Mouse (Mus musculus) Patski (cell line): ENCODE data around the gene Lsm12. TPM values are rescaled to one million over a fixed set of nuclear protein-coding genes. Genes with fewer than 3 reads are reported as not detected.

Experiments
- ATAC-seq: fragments of 100-300 bp; one replicate; pipeline ENCODE4 v1.8.0; 2021
- CTCF ChIA-PET: fragments of 350-600 bp; sonication (Branson Sonifier 250); formaldehyde crosslinking; loops from one replicate; lab custom pipeline; 2022; ENCODE audit warnings: inconsistent platforms; lab: Charles Lee
- POLR2A ChIA-PET: fragments of 350-600 bp; sonication (Branson Sonifier 250); formaldehyde crosslinking; loops from one replicate; lab custom pipeline; 2022; ENCODE audit warnings: antibody characterized with exemption, inconsistent platforms; lab: Charles Lee
- DNase-seq: peaks from one replicate; pipeline ENCODE4 v3.0.0-alpha.2; 2011; ENCODE audit warnings: low read depth, low spot score
- H3K27me3 ChIP-seq: fragments of 371-371 bp; one replicate; pipeline ENCODE4 v1.5.1; 2021
- CTCF ChIP-seq: fragments of 100-300 bp; IDR thresholded peaks from one replicate; pipeline ENCODE4 v1.5.1; 2021
- in situ Hi-C: fragments of 300-500 bp; cut with MboI; formaldehyde crosslinking; loops from 3 replicates; pipeline ENCODE4 v1.11.1; 2018; ENCODE audit warnings: low pct_unique_long_range_greater_than_20kb, mixed read lengths
- polyA plus RNA-seq: library from polyadenylated mRNA; unstranded; gene quantifications from one replicate; pipeline ENCODE4 v1.2.3, GENCODE M21; 2021

Lsm12 gene
- polyA plus RNA-seq, 1 experiment from 2014 or later = 45.0 TPM

- H3K27me3 ChIP-seq = no peaks in the 10 kb centered on the region
- DNase-seq = no peak
- TF ChIP-seq CTCF = peak; percentile 74
- ChIA-PET CTCF (interaction anchor here (0.9 to 5.8 kb wide), 6 partner anchors 13 to 100 kb away, joined by 3 to 43 read pairs (median 4); partner anchors contain the start of genes Ppy and Tmem101), POLR2A (no interaction called here)
- no peak for ATAC-seq
- in situ Hi-C loops = no loop called here
Measured at GRCm38 (mm10) chr11:102140508-102140907, 44.6 kb downstream of the Lsm12 start.

DNA sequence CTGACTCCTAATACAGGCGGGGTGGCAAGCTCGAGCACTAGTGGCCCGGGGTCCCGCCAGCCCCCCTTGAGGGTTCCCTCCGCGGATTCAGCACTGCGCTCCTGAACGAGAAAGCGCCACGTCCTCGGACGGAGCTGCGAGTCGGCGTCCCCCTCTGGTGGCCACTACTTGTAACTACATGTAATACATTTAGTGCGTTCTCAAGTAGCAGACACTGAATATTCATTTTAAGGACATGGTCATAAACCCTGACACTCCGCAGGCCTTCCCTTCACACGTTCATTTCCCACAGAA lies 46.7 kb downstream of the Lsm12 start:
- peak; percentile 93 for TF ChIP-seq CTCF
- no peak for ATAC-seq
- DNase-seq = no peak
- in situ Hi-C loops = loop anchor here (5.0 kb wide), 2 partner anchors 36 to 71 kb away; partner anchors contain the start of gene Ppy
- CTCF ChIA-PET = interaction anchor here (0.7 to 5.8 kb wide), 11 partner anchors 11 to 147 kb away, joined by 3 to 43 read pairs (median 4); partner anchors contain the start of genes Ppy, Pyy and Tmem101
- H3K27me3 ChIP-seq = no peaks in the 10 kb centered on the region
- POLR2A ChIA-PET = interaction anchor here (1.8 kb wide), 1 partner anchor 18 kb away, joined by 4 read pairs; the partner anchor contains the start of gene Tmem101

GRCm38 (mm10) chr11:102137625-102138446 lies 47.3 kb downstream of the Lsm12 start:
- in situ Hi-C loops = loop anchor here (5.0 kb wide), 2 partner anchors 36 to 71 kb away; partner anchors contain the start of gene Ppy
- CTCF ChIA-PET = interaction anchor here (0.7 to 5.8 kb wide), 8 partner anchors 11 to 76 kb away, joined by 3 to 43 read pairs (median 4); partner anchors contain the start of genes Ppy, Pyy and Tmem101
- no peaks in the 10 kb centered on the region for H3K27me3 ChIP-seq
- DNase-seq (no peak), ATAC-seq (no peak)
- no peak for TF ChIP-seq CTCF
- POLR2A ChIA-PET = interaction anchor here (1.8 kb wide), 1 partner anchor 19 kb away, joined by 4 read pairs; the partner anchor contains the start of gene Tmem101

- CTCF ChIA-PET = interaction anchor here (1.2 to 2.1 kb wide), 3 partner anchors 32 to 44 kb away, joined by 3 to 6 read pairs (median 4); partner anchors contain the start of gene Ppy
- POLR2A ChIA-PET = interaction anchor here (0.6 kb wide), 1 partner anchor 297 kb away, joined by 4 read pairs; no protein-coding TSS in a partner anchor
- in situ Hi-C loops = no loop called here
- ATAC-seq (no peak), DNase-seq (no peak)
- H3K27me3 ChIP-seq = no peaks in the 10 kb centered on the region
- no peak for TF ChIP-seq CTCF
Measured at GRCm38 (mm10) chr11:102134516-102134915, 50.6 kb downstream of the Lsm12 start.

DNA sequence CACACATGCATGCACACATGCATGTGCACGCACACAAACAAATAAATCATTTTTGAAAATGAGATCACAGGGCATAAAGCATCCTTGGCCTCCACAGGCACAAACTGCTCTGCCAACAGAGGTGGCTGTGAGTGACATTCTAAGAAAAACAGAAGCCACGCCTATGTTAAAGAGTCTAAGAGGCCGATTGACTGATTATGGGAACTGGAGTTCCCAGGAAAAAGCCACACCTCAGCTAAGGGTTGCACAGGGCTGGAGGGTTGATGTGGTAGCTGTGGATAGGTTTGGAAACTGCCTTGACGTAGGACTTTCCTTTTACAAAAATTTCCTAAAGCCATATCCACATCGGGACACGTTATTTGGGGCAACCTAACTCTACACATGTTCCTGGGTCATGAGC lies 67.7 kb downstream of the Lsm12 start:
- in situ Hi-C loops = no loop called here
- no peak for DNase-seq
- ChIA-PET CTCF (no interaction called here), POLR2A (no interaction called here)
- no peak for TF ChIP-seq CTCF
- ATAC-seq = no peak
- H3K27me3 ChIP-seq = peaks cover 36% of the 10 kb centered on the region

DNA sequence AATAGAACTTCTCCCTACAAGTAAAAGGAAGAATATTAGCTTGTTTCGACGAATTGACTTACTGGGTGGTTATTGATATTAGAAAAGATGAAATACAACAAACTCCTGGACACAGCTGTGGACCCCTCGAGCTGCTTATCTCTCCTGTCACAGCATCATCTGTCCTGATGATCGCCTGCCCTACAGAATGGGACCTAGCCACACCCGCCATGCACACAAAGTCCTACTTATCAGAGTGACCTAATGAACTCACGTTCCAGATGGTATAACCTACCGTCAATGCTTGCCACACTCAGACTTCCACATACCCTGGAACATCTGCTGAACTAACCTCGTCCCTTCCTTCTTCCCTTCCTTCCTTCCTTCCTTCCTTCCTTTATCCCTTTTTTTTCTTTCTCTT lies 68.9 kb downstream of the Lsm12 start:
- no peak for TF ChIP-seq CTCF
- in situ Hi-C loops = no loop called here
- ATAC-seq (no peak), DNase-seq (no peak)
- ChIA-PET POLR2A (no interaction called here), CTCF (no interaction called here)
- peaks cover 37% of the 10 kb centered on the region for H3K27me3 ChIP-seq

Other genes starting within 250 kb of the Lsm12 start
- gene Sost, start 218.3 kb downstream of the Lsm12 start, polyA plus RNA-seq = not detected
- gene Cfap97d1, start 201.0 kb downstream of the Lsm12 start, polyA plus RNA-seq = not detected
- 95.7 TPM for gene Dusp3, start 198.3 kb downstream of the Lsm12 start, polyA plus RNA-seq
- 5.2 TPM for gene Mpp3, start 156.8 kb downstream of the Lsm12 start, polyA plus RNA-seq
- gene Cd300lg, start 143.8 kb downstream of the Lsm12 start, polyA plus RNA-seq = not detected
- gene Mpp2, start 96.8 kb downstream of the Lsm12 start, polyA plus RNA-seq = 16.9 TPM
- not detected for gene Ppy, start 84.0 kb downstream of the Lsm12 start, polyA plus RNA-seq
- not detected for gene Pyy, start 77.5 kb downstream of the Lsm12 start, polyA plus RNA-seq
- gene Nags, start 39.8 kb downstream of the Lsm12 start, polyA plus RNA-seq = not detected
- gene Tmem101, start 28.9 kb downstream of the Lsm12 start, polyA plus RNA-seq = 30.3 TPM
- 110 TPM for gene G6pc3, start 4.3 kb upstream of the Lsm12 start, polyA plus RNA-seq
- 63.8 TPM for gene Hdac5, start 44.9 kb upstream of the Lsm12 start, polyA plus RNA-seq
- gene BC030867, start 63.6 kb upstream of the Lsm12 start, polyA plus RNA-seq = 6.8 TPM
- gene Asb16, start 83.4 kb upstream of the Lsm12 start, polyA plus RNA-seq = 0.28 TPM
- 60.5 TPM for gene Tmub2, start 99.6 kb upstream of the Lsm12 start, polyA plus RNA-seq
- gene Atxn7l3, start 111.3 kb upstream of the Lsm12 start, polyA plus RNA-seq = 53.4 TPM
- gene Ubtf, start 134.4 kb upstream of the Lsm12 start, polyA plus RNA-seq = 101 TPM
- not detected for gene Slc4a1, start 180.9 kb upstream of the Lsm12 start, polyA plus RNA-seq
- gene Rundc3a, start 208.1 kb upstream of the Lsm12 start, polyA plus RNA-seq = 12.1 TPM
- gene Slc25a39, start 222.7 kb upstream of the Lsm12 start, polyA plus RNA-seq = 388 TPM
- gene Grn, start 245.0 kb upstream of the Lsm12 start, polyA plus RNA-seq = 491 TPM